Mouse (Mus musculus) megakaryocyte progenitor cell, adult 5-6 weeks (primary cell): ENCODE results near the gene Myf5. TPM values are rescaled to one million over a fixed set of nuclear protein-coding genes. Genes with fewer than 3 reads are reported as not detected.
A peak's percentile ranks its signal among the peaks of the same experiment; 100 is the strongest.

Source experiments
- ATAC-seq: replicated peaks from 2 replicates; pipeline ENCODE4 v1.8.0; 2016; ENCODE audit warnings: mild to moderate bottlenecking, moderate TSS enrichment, inconsistent platforms; ENCODE audit not compliant: poor library complexity
- total RNA-seq, 2 experiments: library from RNA; stranded (forward) in 1 of 2; stranded (reverse) in 1 of 2; fragments of 157-497, 149-512 nt in 1 of 2; fragments of 200-1000 nt in 1 of 2; gene quantifications; 2 replicates each; pipeline versions ENCODE4 v1.2.3 to v1.2.4; 2015 to 2017

The Myf5 gene
- total RNA-seq (2015) (not detected in 2 replicates), total RNA-seq (2017) (not detected in 2 replicates)

GRCm38 (mm10) chr10:107485870-107486269 is at the start of gene Myf5:
Gene Myf5, minus strand, starts transcription at chr10:107486134.
- ATAC-seq: no peak

- ATAC-seq: no peak
Measured at GRCm38 (mm10) chr10:107528758-107529157, 42.8 kb upstream of the Myf5 start.

- no peak for ATAC-seq
Measured at GRCm38 (mm10) chr10:107519216-107519615, 33.3 kb upstream of the Myf5 start.

DNA sequence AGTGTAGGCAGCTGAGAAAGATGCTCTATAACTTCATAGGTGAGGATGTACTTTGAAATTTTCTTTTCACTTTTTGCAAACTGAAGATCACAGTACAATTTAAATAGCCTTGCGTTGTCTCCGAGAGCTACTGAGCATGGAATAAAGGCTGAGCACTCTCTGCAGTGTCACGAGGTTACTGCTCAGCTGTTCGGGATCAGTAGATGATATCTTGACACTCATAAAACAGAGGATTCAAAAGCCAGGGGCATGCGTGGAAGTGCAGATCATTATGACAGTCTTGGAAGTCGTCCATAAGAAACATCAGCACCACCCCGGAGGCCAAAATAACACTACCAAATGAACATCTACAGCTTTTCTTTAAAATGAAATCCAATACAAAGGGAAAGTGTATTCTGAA is 30.7 kb upstream of the Myf5 start:
- no peak for ATAC-seq

DNA sequence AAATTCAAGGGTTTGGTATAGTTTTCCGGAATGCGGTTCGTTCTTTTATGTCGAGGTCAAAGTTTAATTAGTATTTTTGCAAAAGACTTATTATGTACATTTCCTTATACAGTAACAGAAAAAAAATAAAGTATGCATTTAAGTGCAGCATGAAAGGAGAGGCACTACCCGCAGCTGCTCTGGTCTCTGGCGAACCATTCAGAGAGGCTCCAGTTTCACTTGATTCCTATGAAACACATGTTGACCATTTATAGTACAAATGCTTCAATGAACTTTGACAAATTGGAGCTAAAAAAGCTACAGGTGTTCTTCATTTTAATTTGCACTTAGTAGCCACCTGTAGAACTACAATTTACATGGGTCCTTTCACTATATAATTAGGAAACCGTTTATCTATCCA is 28.8 kb upstream of the Myf5 start:
- no peak for ATAC-seq

DNA sequence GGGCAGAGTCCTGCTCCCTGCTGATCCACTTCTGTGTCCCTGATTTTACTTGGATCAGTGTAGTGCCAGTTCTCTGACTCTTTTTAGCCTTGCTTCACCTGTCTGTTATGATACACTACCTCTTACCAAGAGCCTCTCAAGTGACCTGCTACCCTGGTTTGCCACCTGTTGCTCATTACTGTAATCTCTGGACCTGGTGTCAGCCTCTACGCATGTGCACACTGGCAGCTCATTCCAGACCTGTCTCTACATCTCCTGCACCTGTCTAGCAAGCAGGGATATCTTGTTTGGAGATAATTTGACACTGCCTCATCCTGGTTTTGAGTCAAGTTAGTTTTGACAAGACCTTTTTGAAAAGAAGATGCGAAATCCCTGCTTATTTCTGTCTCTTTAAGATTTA is 20.5 kb upstream of the Myf5 start:
- ATAC-seq: no peak

GRCm38 (mm10) chr10:107503430-107503829 is 17.5 kb upstream of the Myf5 start:
- ATAC-seq: no peak

DNA sequence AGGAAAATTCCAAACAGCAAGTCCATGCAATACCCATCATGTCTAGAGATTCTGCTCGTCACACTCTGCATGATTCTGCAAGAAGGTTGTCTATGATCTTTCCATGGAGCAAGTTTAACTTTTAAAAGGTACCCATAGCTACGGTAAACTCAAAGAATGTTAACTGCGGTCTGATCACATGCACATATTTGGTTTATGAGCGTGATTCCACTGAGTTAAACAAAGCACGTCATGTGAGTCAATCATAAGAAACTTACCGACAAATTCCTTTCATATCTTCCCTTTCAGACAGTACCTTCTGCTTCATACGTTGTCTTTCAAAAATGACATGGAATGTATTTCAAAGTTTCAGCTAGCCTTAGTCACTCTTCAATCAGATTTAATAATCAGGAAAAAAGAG is 16.3 kb upstream of the Myf5 start:
- ATAC-seq: no peak

DNA sequence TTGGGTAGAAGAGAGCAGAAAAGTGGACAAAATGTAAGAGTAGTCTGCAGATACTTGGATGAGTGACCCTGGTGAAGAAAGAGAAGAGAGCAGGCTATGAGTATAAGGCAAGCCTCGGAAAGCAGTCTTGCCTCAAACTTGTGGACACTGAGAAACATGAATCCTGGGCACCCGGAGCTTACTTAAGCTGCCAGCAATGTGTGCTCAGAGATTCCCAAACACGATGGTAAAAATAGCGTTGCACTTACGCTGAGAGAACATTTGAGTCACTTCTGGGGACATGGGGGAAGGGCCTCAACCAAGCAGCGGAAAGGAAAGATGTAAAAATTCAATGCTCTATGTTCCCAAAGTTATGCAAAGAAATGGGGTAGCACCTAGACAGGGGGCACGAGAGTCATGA is 13.7 kb upstream of the Myf5 start:
- no peak for ATAC-seq

GRCm38 (mm10) chr10:107496402-107496801 is 10.5 kb upstream of the Myf5 start:
- ATAC-seq: peak; percentile 42; the same call in 1 of the 2 replicates

DNA sequence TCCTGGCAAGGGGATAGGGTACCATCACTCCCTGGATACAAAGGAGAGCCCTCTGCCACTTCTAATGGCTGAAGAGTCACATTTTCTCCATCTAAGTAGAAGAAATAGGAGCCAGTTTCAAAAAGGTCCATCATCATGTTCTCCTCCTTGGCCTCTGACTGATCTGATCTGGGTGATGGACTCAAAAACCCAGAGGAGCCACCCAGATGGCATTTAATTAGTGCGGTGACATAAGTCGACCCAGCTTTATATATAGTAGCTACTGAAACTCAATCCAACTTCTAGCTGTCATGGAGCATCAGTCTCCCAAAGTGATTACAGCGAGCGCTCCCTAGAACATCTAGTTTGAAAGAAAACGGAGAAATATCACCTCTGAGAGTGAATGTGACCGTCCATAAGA is 8.6 kb upstream of the Myf5 start, which contains the start of gene Myf6:
Gene Myf6, minus strand, starts transcription at position 170 of the 400 bp plus-strand sequence.
- ATAC-seq: no peak

DNA sequence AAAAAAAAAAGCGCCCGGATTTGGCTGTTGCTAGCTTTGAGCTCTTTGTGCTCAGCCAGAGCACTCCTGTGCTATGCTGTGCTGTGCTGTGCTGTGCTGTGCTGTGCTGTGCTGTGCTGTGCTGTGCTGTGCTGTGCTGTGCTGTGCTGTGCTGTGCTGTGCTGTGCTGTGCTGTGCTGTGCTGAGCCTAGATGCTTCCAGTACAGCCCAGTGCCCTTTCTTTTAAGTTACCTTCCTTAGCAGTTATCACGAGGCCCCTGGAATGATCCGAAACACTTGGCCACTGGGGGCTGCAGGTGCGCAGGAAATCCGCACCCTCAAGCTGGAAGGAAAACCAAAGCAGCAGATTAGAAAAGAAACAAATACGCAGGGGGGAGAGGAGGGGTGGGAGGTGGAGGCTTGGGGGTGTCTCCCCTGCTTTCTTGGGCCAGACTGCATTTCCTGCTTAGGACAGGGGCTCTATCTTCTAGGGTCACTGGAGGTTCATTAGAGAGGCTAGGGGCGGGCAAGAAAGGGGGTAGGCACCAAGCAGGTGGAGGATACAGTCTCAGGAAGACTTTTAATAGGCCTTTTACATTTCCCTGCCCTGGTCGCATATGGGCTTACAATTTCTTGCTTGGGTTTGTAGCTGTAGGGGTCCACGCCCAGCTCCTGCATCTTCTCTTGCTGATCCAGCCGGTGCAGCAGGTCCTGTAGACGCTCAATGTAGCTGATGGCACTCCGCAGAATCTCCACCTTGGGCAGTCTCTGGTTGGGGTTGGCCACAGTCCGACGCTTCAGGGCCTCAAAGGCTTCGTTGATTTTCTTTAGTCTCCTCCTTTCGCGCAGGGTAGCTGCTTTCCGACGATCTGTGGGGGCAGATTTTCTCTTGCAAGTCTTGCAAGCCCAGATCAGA is 7.9 kb upstream of the Myf5 start:
- no peak for ATAC-seq

GRCm38 (mm10) chr10:107492867-107493579 is 7.1 kb upstream of the Myf5 start:
- 0 out of 2 replicates have a peak, but pooled peaks have one; percentile 20 for ATAC-seq

GRCm38 (mm10) chr10:107488654-107489315 is 2.9 kb upstream of the Myf5 start:
- peak; percentile 31; the same call in 1 of the 2 replicates for ATAC-seq

DNA sequence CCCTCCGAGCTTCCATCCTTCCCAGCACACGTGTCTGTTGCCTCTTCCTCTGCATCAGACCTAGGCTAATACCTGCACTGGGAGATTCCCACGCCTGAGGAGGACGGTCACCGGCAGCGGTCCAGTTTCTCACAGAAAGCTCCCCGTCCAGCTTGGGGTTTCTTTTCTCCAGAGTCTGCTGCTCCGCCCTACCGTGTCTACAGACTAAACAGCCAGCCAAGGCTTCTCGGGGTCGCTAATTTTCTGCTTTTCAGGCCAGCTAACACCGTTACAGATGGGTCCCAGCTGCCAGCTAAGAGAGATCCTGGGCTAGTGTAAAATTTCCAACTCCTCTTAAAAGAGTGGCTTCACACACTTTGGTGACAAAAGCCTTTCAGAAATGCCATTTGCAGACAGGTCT is 836 bp upstream of the Myf5 start:
- ATAC-seq: no peak

GRCm38 (mm10) chr10:107484050-107484449 is 1.9 kb downstream of the Myf5 start:
- ATAC-seq: no peak

GRCm38 (mm10) chr10:107473497-107473896 is 12.4 kb downstream of the Myf5 start:
- no peak for ATAC-seq

GRCm38 (mm10) chr10:107471712-107472111 is 14.2 kb downstream of the Myf5 start:
- no peak for ATAC-seq

GRCm38 (mm10) chr10:107467819-107468218 is 18.1 kb downstream of the Myf5 start:
- ATAC-seq: no peak

DNA sequence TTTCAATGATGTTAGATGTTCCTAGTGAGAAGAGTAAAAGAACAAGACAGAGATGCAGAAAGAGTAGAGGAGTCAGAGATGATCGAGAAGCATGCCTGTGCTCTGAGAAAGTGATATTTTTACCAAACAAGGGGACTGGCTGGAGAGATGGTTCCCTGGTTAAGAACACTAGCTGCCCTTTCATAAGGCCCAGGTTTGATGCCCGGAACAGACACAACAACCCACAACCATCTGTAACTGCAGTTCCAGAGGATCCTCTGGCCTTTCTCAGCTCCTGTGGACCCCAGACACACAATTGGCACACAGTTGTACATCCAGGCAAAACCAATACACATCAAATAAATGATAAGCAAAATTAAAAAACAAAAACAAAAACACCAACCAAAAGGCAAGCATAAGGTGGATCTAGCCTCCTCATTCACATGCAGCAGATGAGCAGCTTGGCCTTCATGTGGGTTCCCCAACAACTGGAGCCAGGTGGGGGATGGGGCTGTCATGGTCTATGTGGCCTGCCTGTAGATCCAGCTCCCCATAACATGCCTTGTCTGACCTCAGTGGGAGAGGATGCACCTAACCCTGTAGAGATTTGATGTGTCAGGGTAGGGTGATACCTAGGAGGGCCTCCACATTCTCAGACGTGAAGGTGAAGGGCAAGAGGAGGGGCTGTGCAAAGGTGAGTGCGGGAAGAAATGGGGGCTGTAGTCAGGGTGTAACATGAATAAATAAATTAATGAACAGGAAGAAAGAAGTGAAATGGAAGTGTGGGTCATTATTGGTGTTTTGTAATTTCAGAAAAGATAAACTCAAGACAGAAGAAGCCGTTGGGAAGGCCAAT is 36.2 kb downstream of the Myf5 start:
- ATAC-seq: no peak
